Mouse (Mus musculus): ENCODE results near the gene Kcnb1.

GRCm38 (mm10) chr2:167139801-167140269, 50.1 kb downstream of the Kcnb1 start:
- TF ChIP-seq GATA1 (IDR thresholded peaks at IDR 0.05; ENCODE audit: low read length) (no peak), TAL1 (IDR thresholded peaks at IDR 0.05; ENCODE audit: low read length) (no peak)

All from erythroblast, embryonic 14.5 days (primary cell).